Mouse (Mus musculus): ENCODE measurements at regions not wholly inside any gene's neighbourhood (a gene's known extent, or its start where the extent isn't known, plus 50 kb on each side); places are given as distances from the start of the nearest gene placed in this dataset.
A peak's percentile ranks its signal among the peaks of the same experiment; 100 is the strongest.

- Histone ChIP-seq H3K36me3 (ENCODE audit: insufficient read depth, low read length) (no peaks in the 10 kb centered on the region), H3K9ac (ENCODE audit: low read depth, low read length) (no peak overlapping the region), H3K27ac (no peak overlapping the region), H3K4me3 (replicated peaks; ENCODE audit: low read depth, low read length) (no peak overlapping the region), H3K4me1 (replicated peaks; ENCODE audit: insufficient read depth, low read length) (no peaks in the 10 kb centered on the region), H3K27me3 (ENCODE audit: insufficient read depth, low read length) (no peaks in the 10 kb centered on the region), H3K4me2 (ENCODE audit: low read length) (no peak overlapping the region), H3K9me3 (replicated peaks; ENCODE audit: low read length) (no peaks in the 10 kb centered on the region)
- ATAC-seq (replicated peaks; ENCODE audit: low FRiP score, low read depth) (no peak), DNase-seq (ENCODE audit: low spot score) (peak; percentile 7)
- 25% methylated on average over 7 of the region's 7 CpGs for WGBS
- no peak for TF ChIP-seq CTCF (IDR thresholded peaks at IDR 0.05; ENCODE audit: low read depth)
These were observed 646.9 kb downstream of the Galc start for GRCm38 (mm10) chr12:97612373-97612772.

Measured in kidney, postnatal 0 days (tissue).